Mouse (Mus musculus) kidney, embryonic 16.5 days (tissue): Measurements from ENCODE around the gene Fam210b. TPM values are rescaled to one million over a fixed set of nuclear protein-coding genes. Genes with fewer than 3 reads are reported as not detected.

Source experiments
- ATAC-seq: fragments of 200-750 bp; cut with Nextera tagmentation; 2 replicates; pipeline ENCODE4 v1.8.0; 2017; ENCODE audit warnings: moderate TSS enrichment; ENCODE audit not compliant: low FRiP score, low TSS enrichment
- H3K27ac ChIP-seq: fragments of 300-500 bp; sonication (generic); 2 replicates; pipeline ENCODE4 v1.5.1; 2014; ENCODE audit warnings: low read length
- H3K27me3 ChIP-seq: fragments of 300-500 bp; sonication (generic); 2 replicates; pipeline ENCODE4 v1.6.1; 2014; ENCODE audit warnings: low read length, control low read depth, mixed read lengths; ENCODE audit not compliant: insufficient read depth
- H3K36me3 ChIP-seq: fragments of 300-500 bp; sonication (generic); 2 replicates; pipeline ENCODE4 v1.6.1; 2014; ENCODE audit warnings: low read length, control low read depth, mixed read lengths; ENCODE audit not compliant: insufficient read depth
- H3K4me1 ChIP-seq: fragments of 300-500 bp; sonication (generic); 2 replicates; pipeline ENCODE4 v1.6.1; 2014; ENCODE audit warnings: low read length, control low read depth, mixed read lengths; ENCODE audit not compliant: insufficient read depth
- H3K4me2 ChIP-seq: fragments of 300-500 bp; sonication (generic); replicated peaks from 2 replicates; pipeline ENCODE4 v1.6.1; 2014; ENCODE audit warnings: low read depth, low read length
- H3K4me3 ChIP-seq: fragments of 300-500 bp; sonication (generic); 2 replicates; pipeline ENCODE4 v1.5.1; 2014; ENCODE audit warnings: mild to moderate bottlenecking, low read length
- H3K9ac ChIP-seq: fragments of 300-500 bp; sonication (generic); replicated peaks from 2 replicates; pipeline ENCODE4 v1.6.1; 2014; ENCODE audit warnings: low read length
- H3K9me3 ChIP-seq: fragments of 300-500 bp; sonication (generic); 2 replicates; pipeline ENCODE4 v1.6.1; 2016; ENCODE audit warnings: low read length, control low read depth
- WGBS: fragments of 180-500 bp; shearing (Covaris S2); extraction: QIAGEN DNeasy Blood & Tissue Kit; methylation state at CpG from one replicate; pipeline ENCODE4 v1.1.7; 2014; 5-methylcytosine and 5-hydroxymethylcytosine counted together
- polyA plus RNA-seq: library from polyadenylated mRNA; unstranded; fragments of >200 nt; fragmentation: Nextera tagmentation; extraction: Ambion mirVana; gene quantifications from 2 replicates; pipeline ENCODE4 v1.2.1, GENCODE M21; 2015

Fam210b gene
- polyA plus RNA-seq, 1 experiment from 2014 or later = 12.0 TPM

- Histone ChIP-seq H3K4me1 (no peaks in the 10 kb centered on the region), H3K9me3 (0 out of 2 replicates have a peak, but pooled peaks cover 3% of the 10 kb centered on the region), H3K36me3 (no peaks in the 10 kb centered on the region), H3K27me3 (peaks cover 4% of the 10 kb centered on the region; the same call in 1 of the 2 replicates), H3K9ac (no peak overlapping the region), H3K4me3 (no peak overlapping the region), H3K27ac (no peak overlapping the region), H3K4me2 (no peak overlapping the region)
- WGBS = 52% methylated on average over 8 of the region's 8 CpGs
- ATAC-seq = no peak
These were observed 17.1 kb upstream of the Fam210b start for GRCm38 (mm10) chr2:172328248-172328647.

GRCm38 (mm10) chr2:172329179-172329578 lies 16.2 kb upstream of the Fam210b start:
- peak; percentile 61; the same call in 1 of the 2 replicates for ATAC-seq

GRCm38 (mm10) chr2:172338206-172338942 lies 7.0 kb upstream of the Fam210b start:
- no peak for ATAC-seq
- H3K9me3 ChIP-seq = no peaks in the 10 kb centered on the region

More at GRCm38 (mm10) chr2:172329179-172329578, 16.2 kb upstream of the Fam210b start:
- Histone ChIP-seq H3K4me2 (no peak overlapping the region), H3K4me3 (no peak overlapping the region), H3K27ac (no peak overlapping the region), H3K36me3 (no peaks in the 10 kb centered on the region), H3K4me1 (no peaks in the 10 kb centered on the region), H3K27me3 (peaks cover 4% of the 10 kb centered on the region; the same call in 1 of the 2 replicates), H3K9ac (no peak overlapping the region), H3K9me3 (0 out of 2 replicates have a peak, but pooled peaks cover 3% of the 10 kb centered on the region)
- WGBS = 5% methylated on average over 13 of the region's 13 CpGs

GRCm38 (mm10) chr2:172340936-172341335 lies 4.4 kb upstream of the Fam210b start:
- Histone ChIP-seq H3K27ac (no peak overlapping the region), H3K4me3 (no peak overlapping the region), H3K4me2 (no peak overlapping the region), H3K36me3 (no peaks in the 10 kb centered on the region), H3K9ac (no peak overlapping the region), H3K4me1 (peaks cover 7% of the 10 kb centered on the region), H3K9me3 (no peaks in the 10 kb centered on the region), H3K27me3 (no peaks in the 10 kb centered on the region)
- no peak for ATAC-seq
- 78% methylated on average over 3 of the region's 3 CpGs for WGBS

More at GRCm38 (mm10) chr2:172338206-172338942, 7.0 kb upstream of the Fam210b start:
- no peaks in the 10 kb centered on the region for H3K4me1 ChIP-seq
- H3K27ac ChIP-seq = no peak overlapping the region
- no peaks in the 10 kb centered on the region for H3K27me3 ChIP-seq
- WGBS = 63% methylated on average over 19 of the region's 19 CpGs
- H3K9ac ChIP-seq = no peak overlapping the region
- no peak overlapping the region for H3K4me3 ChIP-seq
- no peaks in the 10 kb centered on the region for H3K36me3 ChIP-seq
- H3K4me2 ChIP-seq = no peak overlapping the region

GRCm38 (mm10) chr2:172341606-172342005 lies 3.8 kb upstream of the Fam210b start:
- no peak overlapping the region for H3K27ac ChIP-seq
- no peak overlapping the region for H3K4me3 ChIP-seq
- no peaks in the 10 kb centered on the region for H3K36me3 ChIP-seq
- no peak for ATAC-seq
- H3K9ac ChIP-seq = no peak overlapping the region
- H3K4me2 ChIP-seq = no peak overlapping the region
- H3K4me1 ChIP-seq = peaks cover 7% of the 10 kb centered on the region
- H3K9me3 ChIP-seq = no peaks in the 10 kb centered on the region
- no peaks in the 10 kb centered on the region for H3K27me3 ChIP-seq
- 55% methylated on average over 5 of the region's 5 CpGs for WGBS

- WGBS = 91% methylated on average over 7 of the region's 7 CpGs
- Histone ChIP-seq H3K36me3 (no peaks in the 10 kb centered on the region), H3K4me1 (peaks cover 7% of the 10 kb centered on the region), H3K4me2 (no peak overlapping the region), H3K27me3 (no peaks in the 10 kb centered on the region), H3K9me3 (no peaks in the 10 kb centered on the region), H3K4me3 (no peak overlapping the region), H3K27ac (no peak overlapping the region), H3K9ac (no peak overlapping the region)
- ATAC-seq = no peak
These were observed 1.6 kb upstream of the Fam210b start for GRCm38 (mm10) chr2:172343751-172344150.

- Histone ChIP-seq H3K4me3 (peak overlapping the region; percentile 57), H3K4me1 (peaks cover 7% of the 10 kb centered on the region), H3K36me3 (no peaks in the 10 kb centered on the region), H3K9ac (peak overlapping the region; percentile 27; the same call in 1 of the 2 replicates), H3K27ac (no peak overlapping the region), H3K27me3 (no peaks in the 10 kb centered on the region), H3K4me2 (peak overlapping the region; percentile 94), H3K9me3 (no peaks in the 10 kb centered on the region)
- 35% methylated on average over 5 of the region's 5 CpGs for WGBS
- ATAC-seq = peak; percentile 1; the same call in 1 of the 2 replicates
These were observed 696 bp upstream of the Fam210b start for GRCm38 (mm10) chr2:172344669-172345068.

- ATAC-seq = no peak; the same call in 1 of the 2 replicates
- Histone ChIP-seq H3K9ac (peak overlapping the region; percentile 62), H3K27ac (no peak overlapping the region), H3K27me3 (no peaks in the 10 kb centered on the region), H3K36me3 (no peaks in the 10 kb centered on the region), H3K4me1 (peaks cover 7% of the 10 kb centered on the region), H3K4me3 (peak overlapping the region; percentile 57), H3K4me2 (peak overlapping the region; percentile 94), H3K9me3 (no peaks in the 10 kb centered on the region)
- WGBS = 11% methylated on average over 31 of the region's 31 CpGs
These were observed 917 bp downstream of the Fam210b start for GRCm38 (mm10) chr2:172346034-172346929.

- H3K4me3 ChIP-seq = peak overlapping the region; percentile 57; the same call in 1 of the 2 replicates
- 56% methylated on average over 8 of the region's 8 CpGs for WGBS
- H3K27me3 ChIP-seq = no peaks in the 10 kb centered on the region
- ATAC-seq = no peak
- peak overlapping the region; percentile 94 for H3K4me2 ChIP-seq
- no peak overlapping the region for H3K27ac ChIP-seq
- no peaks in the 10 kb centered on the region for H3K36me3 ChIP-seq
- peaks cover 7% of the 10 kb centered on the region for H3K4me1 ChIP-seq
- H3K9me3 ChIP-seq = no peaks in the 10 kb centered on the region
- no peak overlapping the region for H3K9ac ChIP-seq
These were observed 1.7 kb downstream of the Fam210b start for GRCm38 (mm10) chr2:172346933-172347611.
